Mouse (Mus musculus): ENCODE results near the gene Rhobtb1. TPM values are rescaled to one million over a fixed set of nuclear protein-coding genes. Genes with fewer than 3 reads are reported as not detected.

Gene Rhobtb1
- polyA plus RNA-seq, 1 experiment from 2014 or later, result 14.3 TPM

- H3K27ac ChIP-seq (replicated peaks), result no peak overlapping the region
- WGBS, result 39% methylated on average over 5 of the region's 5 CpGs
- peak overlapping the region; percentile 76 for H3K4me3 ChIP-seq
- H3K9ac ChIP-seq, result peak overlapping the region; percentile 96
- peaks cover 20% of the 10 kb centered on the region for H3K36me3 ChIP-seq
- peak overlapping the region; percentile 89 for H3K4me2 ChIP-seq
- peaks cover 24% of the 10 kb centered on the region for H3K4me1 ChIP-seq (replicated peaks)
- ATAC-seq (ENCODE audit: low read depth), result no peak
- no peaks in the 10 kb centered on the region for H3K9me3 ChIP-seq
- H3K27me3 ChIP-seq, result no peaks in the 10 kb centered on the region
These were observed 62.8 kb downstream of the Rhobtb1 start for GRCm38 (mm10) chr10:69213986-69214385.

- H3K27me3 ChIP-seq, result no peaks in the 10 kb centered on the region
- no peak overlapping the region for H3K9ac ChIP-seq
- no peak overlapping the region for H3K27ac ChIP-seq (replicated peaks)
- H3K4me1 ChIP-seq (replicated peaks), result peaks cover 12% of the 10 kb centered on the region
- H3K9me3 ChIP-seq, result no peaks in the 10 kb centered on the region
- no peak overlapping the region for H3K4me3 ChIP-seq
- H3K4me2 ChIP-seq, result no peak overlapping the region
- WGBS, result 94% methylated on average over 4 of the region's 4 CpGs
- ATAC-seq (ENCODE audit: low read depth), result no peak
- H3K36me3 ChIP-seq, result peaks cover 24% of the 10 kb centered on the region
These were observed 66.0 kb downstream of the Rhobtb1 start for GRCm38 (mm10) chr10:69217127-69217690.

GRCm38 (mm10) chr10:69218458-69219288, 67.4 kb downstream of the Rhobtb1 start:
- peaks cover 24% of the 10 kb centered on the region for H3K36me3 ChIP-seq
- no peak overlapping the region for H3K4me2 ChIP-seq
- 92% methylated on average over 14 of the region's 14 CpGs for WGBS
- no peak overlapping the region for H3K4me3 ChIP-seq
- H3K27ac ChIP-seq (replicated peaks), result no peak overlapping the region
- H3K27me3 ChIP-seq, result no peaks in the 10 kb centered on the region
- H3K9me3 ChIP-seq, result no peaks in the 10 kb centered on the region
- H3K9ac ChIP-seq, result no peak overlapping the region
- peaks cover 9% of the 10 kb centered on the region for H3K4me1 ChIP-seq (replicated peaks)
- ATAC-seq (ENCODE audit: low read depth), result no peak

GRCm38 (mm10) chr10:69219289-69219626, 68.0 kb downstream of the Rhobtb1 start:
- ATAC-seq (ENCODE audit: low read depth), result no peak
- no peak overlapping the region for H3K27ac ChIP-seq (replicated peaks)
- WGBS, result 95% methylated on average over 2 of the region's 2 CpGs

GRCm38 (mm10) chr10:69220296-69220695, 69.1 kb downstream of the Rhobtb1 start:
- H3K4me2 ChIP-seq, result no peak overlapping the region
- ATAC-seq (ENCODE audit: low read depth), result no peak
- no peak overlapping the region for H3K9ac ChIP-seq
- H3K27me3 ChIP-seq, result no peaks in the 10 kb centered on the region
- WGBS, result 86% methylated on average over 6 of the region's 6 CpGs
- no peaks in the 10 kb centered on the region for H3K9me3 ChIP-seq
- H3K4me3 ChIP-seq, result no peak overlapping the region
- no peak overlapping the region for H3K27ac ChIP-seq (replicated peaks)
- peaks cover 4% of the 10 kb centered on the region; the same call in 1 of the 2 replicates for H3K4me1 ChIP-seq (replicated peaks)
- peaks cover 24% of the 10 kb centered on the region for H3K36me3 ChIP-seq

More at GRCm38 (mm10) chr10:69219289-69219626, 68.0 kb downstream of the Rhobtb1 start:
- Histone ChIP-seq H3K9ac (no peak overlapping the region), H3K27me3 (no peaks in the 10 kb centered on the region), H3K9me3 (no peaks in the 10 kb centered on the region), H3K4me1 (replicated peaks) (peaks cover 5% of the 10 kb centered on the region), H3K4me3 (no peak overlapping the region), H3K36me3 (peaks cover 24% of the 10 kb centered on the region), H3K4me2 (no peak overlapping the region)

GRCm38 (mm10) chr10:69221148-69221547, 69.9 kb downstream of the Rhobtb1 start:
- no peak overlapping the region for H3K4me2 ChIP-seq
- ATAC-seq (ENCODE audit: low read depth), result no peak
- H3K36me3 ChIP-seq, result peaks cover 24% of the 10 kb centered on the region
- H3K4me1 ChIP-seq (replicated peaks), result peaks cover 4% of the 10 kb centered on the region; the same call in 1 of the 2 replicates
- H3K27ac ChIP-seq (replicated peaks), result no peak overlapping the region
- WGBS, result 96% methylated on average over 9 of the region's 9 CpGs
- H3K9ac ChIP-seq, result no peak overlapping the region
- H3K9me3 ChIP-seq, result no peaks in the 10 kb centered on the region
- H3K4me3 ChIP-seq, result no peak overlapping the region
- H3K27me3 ChIP-seq, result no peaks in the 10 kb centered on the region

GRCm38 (mm10) chr10:69221955-69222354, 70.7 kb downstream of the Rhobtb1 start:
- no peaks in the 10 kb centered on the region for H3K9me3 ChIP-seq
- no peak for ATAC-seq (ENCODE audit: low read depth)
- WGBS, result 87% methylated on average over 3 of the region's 3 CpGs
- H3K4me3 ChIP-seq, result no peak overlapping the region
- peaks cover 18% of the 10 kb centered on the region; the same call in 1 of the 2 replicates for H3K36me3 ChIP-seq
- no peaks in the 10 kb centered on the region for H3K27me3 ChIP-seq
- peaks cover 4% of the 10 kb centered on the region; the same call in 1 of the 2 replicates for H3K4me1 ChIP-seq (replicated peaks)
- no peak overlapping the region for H3K27ac ChIP-seq (replicated peaks)
- H3K9ac ChIP-seq, result no peak overlapping the region
- H3K4me2 ChIP-seq, result no peak overlapping the region

GRCm38 (mm10) chr10:69223232-69223631, 72.0 kb downstream of the Rhobtb1 start:
- no peak for ATAC-seq (ENCODE audit: low read depth)
- H3K4me1 ChIP-seq (replicated peaks), result peaks cover 4% of the 10 kb centered on the region; the same call in 1 of the 2 replicates
- no peaks in the 10 kb centered on the region for H3K9me3 ChIP-seq
- H3K27me3 ChIP-seq, result no peaks in the 10 kb centered on the region
- no peak overlapping the region for H3K4me3 ChIP-seq
- H3K36me3 ChIP-seq, result 0 out of 2 replicates have a peak, but pooled peaks cover 11% of the 10 kb centered on the region
- WGBS, result 94% methylated on average over 4 of the region's 4 CpGs
- no peak overlapping the region for H3K4me2 ChIP-seq
- H3K9ac ChIP-seq, result no peak overlapping the region
- no peak overlapping the region for H3K27ac ChIP-seq (replicated peaks)

- WGBS, result 64% methylated on average over 7 of the region's 7 CpGs
These were observed 73.0 kb downstream of the Rhobtb1 start for GRCm38 (mm10) chr10:69224276-69224675.

GRCm38 (mm10) chr10:69225471-69225870, 74.2 kb downstream of the Rhobtb1 start:
- Histone ChIP-seq H3K27me3 (no peaks in the 10 kb centered on the region), H3K4me2 (no peak overlapping the region), H3K4me1 (replicated peaks) (peaks cover 4% of the 10 kb centered on the region; the same call in 1 of the 2 replicates), H3K9me3 (no peaks in the 10 kb centered on the region), H3K9ac (no peak overlapping the region), H3K27ac (replicated peaks) (no peak overlapping the region), H3K36me3 (no peaks in the 10 kb centered on the region), H3K4me3 (no peak overlapping the region)
- ATAC-seq (ENCODE audit: low read depth), result no peak
- WGBS, result 90% methylated on average over 5 of the region's 5 CpGs

More at GRCm38 (mm10) chr10:69224276-69224675, 73.0 kb downstream of the Rhobtb1 start:
- peaks cover 4% of the 10 kb centered on the region; the same call in 1 of the 2 replicates for H3K4me1 ChIP-seq (replicated peaks)
- H3K27ac ChIP-seq (replicated peaks), result no peak overlapping the region
- ATAC-seq (ENCODE audit: low read depth), result no peak
- no peak overlapping the region for H3K4me3 ChIP-seq
- no peak overlapping the region for H3K9ac ChIP-seq
- 0 out of 2 replicates have a peak, but pooled peaks cover 1% of the 10 kb centered on the region for H3K36me3 ChIP-seq
- no peaks in the 10 kb centered on the region for H3K9me3 ChIP-seq
- H3K4me2 ChIP-seq, result no peak overlapping the region
- H3K27me3 ChIP-seq, result no peaks in the 10 kb centered on the region

GRCm38 (mm10) chr10:69225951-69226350, 74.7 kb downstream of the Rhobtb1 start:
- Histone ChIP-seq H3K4me3 (no peak overlapping the region), H3K4me1 (replicated peaks) (peaks cover 4% of the 10 kb centered on the region; the same call in 1 of the 2 replicates), H3K27ac (replicated peaks) (no peak overlapping the region), H3K9ac (no peak overlapping the region), H3K36me3 (no peaks in the 10 kb centered on the region), H3K27me3 (no peaks in the 10 kb centered on the region), H3K9me3 (no peaks in the 10 kb centered on the region), H3K4me2 (no peak overlapping the region)
- WGBS, result 88% methylated on average over 8 of the region's 8 CpGs
- no peak for ATAC-seq (ENCODE audit: low read depth)

- no peaks in the 10 kb centered on the region for H3K27me3 ChIP-seq
- no peaks in the 10 kb centered on the region for H3K36me3 ChIP-seq
- no peak overlapping the region for H3K4me3 ChIP-seq
- H3K9ac ChIP-seq, result no peak overlapping the region
- no peak overlapping the region for H3K4me2 ChIP-seq
- ATAC-seq (ENCODE audit: low read depth), result no peak
- 70% methylated on average over 3 of the region's 3 CpGs for WGBS
- 0 out of 2 replicates have a peak, but pooled peaks cover 4% of the 10 kb centered on the region for H3K4me1 ChIP-seq (replicated peaks)
- H3K9me3 ChIP-seq, result no peaks in the 10 kb centered on the region
- no peak overlapping the region for H3K27ac ChIP-seq (replicated peaks)
These were observed 86.0 kb downstream of the Rhobtb1 start for GRCm38 (mm10) chr10:69237185-69237584.
